Mouse (Mus musculus): ENCODE measurements at regions not wholly inside any gene's neighbourhood (a gene's known extent, or its start where the extent isn't known, plus 50 kb on each side); places are given as distances from the start of the nearest gene placed in this dataset.
"Not testable (repeated sequence)": the region's sequence is repeated elsewhere in the genome, so short reads cannot be mapped to it uniquely, and the experiment has no call there.

- no peak for DNase-seq
- intact Hi-C loops (cut with DNase I): loop anchor here (10.0 kb wide), 1 partner anchor 99 kb away; no protein-coding TSS in a partner anchor
These were observed 110.2 kb downstream of the Olfr164 start for GRCm38 (mm10) chr16:19203681-19204080.

GRCm38 (mm10) chr16:19200977-19201376 lies 112.9 kb downstream of the Olfr164 start:
- intact Hi-C loops (cut with DNase I): loop anchor here (10.0 kb wide), 1 partner anchor 96 kb away; no protein-coding TSS in a partner anchor
- DNase-seq: no peak

- no peak for DNase-seq
- intact Hi-C loops (cut with DNase I): loop anchor here (10.0 kb wide), 1 partner anchor 95 kb away; no protein-coding TSS in a partner anchor
These were observed 113.9 kb downstream of the Olfr164 start for GRCm38 (mm10) chr16:19199724-19200544.

GRCm38 (mm10) chr16:19198539-19199385 lies 115.1 kb downstream of the Olfr164 start:
- intact Hi-C loops (cut with DNase I): no loop called here
- no peak for DNase-seq

GRCm38 (mm10) chr16:19197638-19198440 lies 116.0 kb downstream of the Olfr164 start:
- DNase-seq: no peak
- intact Hi-C loops (cut with DNase I): no loop called here

- intact Hi-C loops (cut with DNase I): no loop called here
- DNase-seq: no peak
These were observed 128.2 kb downstream of the Olfr164 start for GRCm38 (mm10) chr16:19185434-19186256.

- intact Hi-C loops (cut with DNase I): loop anchor here (5.0 kb wide), 1 partner anchor 147 kb away; no protein-coding TSS in a partner anchor
- DNase-seq: no peak
These were observed 134.5 kb downstream of the Olfr164 start for GRCm38 (mm10) chr16:19179214-19180010.

- no peak for DNase-seq
- intact Hi-C loops (cut with DNase I): loop anchor here (10.0 kb wide), 1 partner anchor 148 kb away; no protein-coding TSS in a partner anchor
These were observed 160.8 kb downstream of the Olfr164 start for GRCm38 (mm10) chr16:19153046-19153445.

- not testable (repeated sequence) for DNase-seq
- intact Hi-C loops (cut with DNase I): loop anchor here (10.0 kb wide), 1 partner anchor 148 kb away; no protein-coding TSS in a partner anchor
These were observed 161.4 kb downstream of the Olfr164 start for GRCm38 (mm10) chr16:19152465-19152864.

- no peak for DNase-seq
These were observed 162.8 kb downstream of the Olfr164 start for GRCm38 (mm10) chr16:19151110-19151509.

GRCm38 (mm10) chr16:19150582-19150981 lies 163.3 kb downstream of the Olfr164 start:
- intact Hi-C loops (cut with DNase I): loop anchor here (10.0 kb wide), 1 partner anchor 146 kb away; no protein-coding TSS in a partner anchor
- DNase-seq: no peak

More at GRCm38 (mm10) chr16:19151110-19151509, 162.8 kb downstream of the Olfr164 start:
- intact Hi-C loops (cut with DNase I): loop anchor here (10.0 kb wide), 1 partner anchor 146 kb away; no protein-coding TSS in a partner anchor

- intact Hi-C loops (cut with DNase I): no loop called here
- DNase-seq: no peak
These were observed 167.4 kb downstream of the Olfr164 start for GRCm38 (mm10) chr16:19146290-19146983.

Data from heart, postnatal 14 days (tissue).